Mouse (Mus musculus) right cerebral cortex, postnatal 36 days (tissue): ENCODE results near the gene Spred1.
A peak's percentile ranks its signal among the peaks of the same experiment; 100 is the strongest.

Experiments
- DNase-seq, 2 experiments: peaks; one replicate each; pipeline ENCODE4 v3.0.0; 2022; ENCODE audit warnings: low spot score in 2 of 2, mixed read lengths in 1 of 2

Gene Spred1

DNA sequence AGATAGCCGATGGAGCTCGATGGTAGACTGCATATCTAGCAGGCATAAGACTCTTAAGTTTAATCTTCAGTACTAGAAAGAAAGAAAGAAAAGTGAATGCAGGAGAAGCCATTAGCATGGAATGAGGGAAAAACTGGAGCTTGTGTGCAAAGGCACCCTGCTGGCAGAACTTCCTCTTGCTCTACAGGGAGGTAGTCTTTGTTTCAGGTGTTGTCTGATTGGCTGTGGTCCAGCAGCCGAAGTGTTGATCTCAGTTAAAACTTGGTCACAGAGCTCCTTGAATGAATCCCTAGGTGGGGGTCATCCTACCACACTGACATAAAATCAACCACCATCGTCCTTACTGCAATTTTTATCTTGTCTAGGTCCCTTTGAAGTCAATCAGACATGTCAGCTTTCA lies 55.8 kb downstream of the Spred1 start:
- no peak for DNase-seq

DNA sequence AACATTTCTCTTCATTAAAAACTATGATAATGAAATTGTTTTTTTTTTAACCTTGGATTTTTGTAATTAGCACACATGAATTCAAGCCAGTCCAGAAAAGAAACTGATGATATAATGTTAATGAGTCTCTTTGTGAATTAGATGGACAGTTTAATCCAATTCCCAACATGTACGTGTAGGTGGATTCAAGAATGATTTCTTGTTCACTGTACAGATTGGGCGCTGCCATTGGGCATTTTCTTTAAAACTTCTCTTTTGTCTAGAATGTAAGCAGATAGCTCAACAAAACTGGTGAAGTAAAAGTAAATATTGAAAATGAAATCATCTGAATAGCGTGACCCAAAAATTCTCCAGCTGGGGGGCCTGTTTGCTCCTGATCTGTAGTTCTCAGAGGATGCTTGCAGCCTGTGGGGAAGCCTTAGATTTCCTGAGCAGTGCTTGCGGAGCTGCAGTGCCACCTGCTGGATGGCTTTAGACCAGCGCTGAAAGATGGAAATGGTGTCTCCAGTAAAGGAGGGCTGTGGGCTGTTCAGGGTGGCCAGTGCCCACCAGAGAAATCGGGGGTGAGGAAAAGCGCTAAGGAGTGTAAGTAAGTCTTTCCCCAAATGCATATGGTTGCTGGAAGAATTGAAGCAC lies 59.2 kb downstream of the Spred1 start:
- peak; percentile 70 to 71 for DNase-seq

DNA sequence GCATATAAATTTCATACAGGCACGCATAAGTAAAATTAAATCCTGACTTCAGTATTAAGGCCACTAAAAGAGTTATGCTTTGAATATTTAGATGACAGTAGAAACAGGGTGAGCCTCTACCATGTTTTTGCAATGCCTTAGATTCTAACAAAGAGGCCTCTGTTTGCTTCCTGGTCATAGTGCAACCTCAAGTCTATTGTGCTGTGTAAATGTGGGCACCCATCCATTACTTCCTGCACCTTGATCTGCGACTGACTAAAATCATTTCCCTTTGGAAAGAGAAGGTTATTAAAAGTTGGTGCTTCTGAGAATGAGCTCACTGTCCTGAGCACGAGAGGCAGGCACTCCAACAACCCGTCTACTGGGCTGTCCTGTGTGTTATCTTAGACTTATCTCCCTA lies 64.4 kb downstream of the Spred1 start:
- DNase-seq, result no peak

DNA sequence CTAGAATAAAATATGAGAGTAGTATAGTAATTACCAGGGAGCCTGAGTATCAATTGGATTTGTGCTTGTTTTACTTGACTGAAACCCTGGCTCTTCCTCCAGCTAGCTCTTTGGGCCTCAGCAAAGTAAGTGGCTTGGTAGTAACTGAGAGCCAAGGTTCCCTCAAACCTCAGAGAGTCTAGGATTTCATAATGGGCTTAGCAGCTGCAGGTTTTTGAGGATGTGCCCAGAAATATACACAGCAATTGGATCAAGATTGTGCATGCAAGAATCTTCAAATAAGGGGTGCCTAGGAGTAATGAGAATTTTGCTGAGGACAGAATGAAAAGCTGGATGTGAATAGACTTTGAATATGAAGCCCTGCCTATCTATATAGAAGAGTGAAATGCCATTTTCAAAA lies 69.7 kb downstream of the Spred1 start:
- DNase-seq, result no peak

DNA sequence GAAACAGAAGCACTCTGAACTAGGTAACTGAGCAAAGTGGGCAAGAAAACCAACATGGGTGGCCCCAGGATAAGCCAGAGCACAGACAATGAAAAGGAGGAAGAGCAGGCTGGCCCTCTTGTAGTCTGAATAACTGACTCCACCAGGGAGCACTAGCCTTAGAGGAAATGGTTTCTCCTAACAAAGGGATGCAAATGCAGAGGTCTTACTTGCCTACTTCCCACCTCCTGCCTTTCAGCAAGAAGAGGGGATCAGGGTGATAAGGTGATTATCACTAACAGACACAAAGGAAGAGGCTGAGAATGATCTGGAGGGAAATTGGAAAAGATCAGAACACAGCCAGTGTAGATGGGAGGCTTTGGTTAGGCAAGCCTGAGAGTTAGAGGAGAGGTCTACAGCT lies 73.1 kb downstream of the Spred1 start:
- DNase-seq, result no peak

DNA sequence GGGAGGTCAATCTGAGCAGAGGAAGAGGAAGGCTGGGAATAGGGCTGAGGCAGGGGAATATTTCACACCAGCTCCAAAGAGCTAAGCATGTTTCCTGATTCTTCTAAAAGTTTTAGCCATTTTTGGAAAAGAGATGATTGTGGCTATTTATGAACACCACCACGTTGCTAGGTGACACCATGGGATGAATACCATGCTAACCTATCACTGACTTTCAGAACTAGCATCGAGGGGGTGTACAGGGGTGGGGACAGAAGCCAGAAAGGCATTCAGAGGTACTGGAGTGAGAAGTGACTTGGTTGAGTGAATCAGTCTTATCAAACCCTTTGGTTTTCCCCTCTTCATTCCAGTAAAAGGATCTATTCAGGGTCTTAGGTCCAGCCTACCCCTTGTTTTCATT lies 74.0 kb downstream of the Spred1 start:
- DNase-seq, result no peak

DNA sequence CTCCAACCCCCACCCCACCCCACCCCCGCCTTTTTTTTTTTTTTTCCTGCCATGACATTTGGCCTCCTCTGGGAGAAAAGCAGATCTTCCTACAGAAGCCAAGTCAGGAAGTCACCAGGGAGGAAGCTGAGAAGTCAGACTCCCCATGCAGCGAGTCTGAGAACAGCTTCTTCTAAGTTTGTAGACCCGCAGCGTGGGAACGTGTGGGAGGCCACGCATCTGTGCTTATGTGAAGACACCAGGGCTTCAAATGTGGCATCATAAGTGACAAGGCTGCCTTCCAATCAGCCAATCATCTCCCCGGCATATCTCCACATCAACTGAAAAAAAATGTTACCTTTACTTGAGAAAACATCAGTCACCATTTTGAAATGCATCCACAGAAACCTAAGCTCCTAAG lies 74.4 kb downstream of the Spred1 start:
- DNase-seq, result peak; percentile 40 to 53

DNA sequence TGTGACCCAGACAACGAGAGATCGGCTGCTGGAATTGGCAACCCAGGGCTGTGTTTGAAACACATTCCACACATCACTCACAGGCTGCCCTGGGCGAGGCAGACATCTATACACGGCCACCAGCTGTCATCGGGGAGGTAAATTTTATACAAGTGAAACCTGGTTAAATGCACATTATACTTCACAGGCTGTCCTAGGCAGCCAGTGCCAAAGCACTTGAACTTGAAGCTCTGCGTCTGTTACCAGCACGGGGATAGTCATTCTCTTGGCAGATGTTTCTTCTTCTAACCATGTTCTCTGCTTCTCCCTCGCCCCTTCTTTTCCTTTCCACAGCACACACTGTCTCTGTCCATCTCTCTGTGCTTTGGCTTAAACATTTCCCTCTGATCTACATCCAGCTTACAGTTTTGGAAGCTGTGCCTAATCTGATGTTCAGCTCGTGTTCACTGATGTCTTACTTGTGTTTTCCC lies 79.7 kb downstream of the Spred1 start:
- DNase-seq, result no peak

DNA sequence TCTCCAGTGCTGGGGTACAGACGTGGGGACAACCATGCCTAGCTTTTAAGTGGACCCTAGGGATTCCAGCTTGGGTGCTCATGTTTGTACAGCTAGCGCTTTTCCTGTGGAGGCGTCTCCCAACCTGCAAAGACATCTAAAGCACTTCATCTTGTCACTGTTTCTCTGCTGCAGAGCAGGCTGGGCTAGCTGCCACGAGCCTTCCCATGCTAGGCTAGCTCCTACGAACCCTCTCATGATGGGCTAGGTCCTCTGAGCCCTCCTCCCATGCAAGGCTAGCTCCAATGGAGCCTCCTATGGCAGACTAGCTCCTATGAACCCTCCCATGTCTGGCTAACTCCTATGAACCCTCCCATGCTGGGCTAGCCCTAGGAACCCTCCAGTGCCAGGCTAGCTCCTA lies 82.2 kb downstream of the Spred1 start:
- peak; percentile 29 to 56 for DNase-seq

DNA sequence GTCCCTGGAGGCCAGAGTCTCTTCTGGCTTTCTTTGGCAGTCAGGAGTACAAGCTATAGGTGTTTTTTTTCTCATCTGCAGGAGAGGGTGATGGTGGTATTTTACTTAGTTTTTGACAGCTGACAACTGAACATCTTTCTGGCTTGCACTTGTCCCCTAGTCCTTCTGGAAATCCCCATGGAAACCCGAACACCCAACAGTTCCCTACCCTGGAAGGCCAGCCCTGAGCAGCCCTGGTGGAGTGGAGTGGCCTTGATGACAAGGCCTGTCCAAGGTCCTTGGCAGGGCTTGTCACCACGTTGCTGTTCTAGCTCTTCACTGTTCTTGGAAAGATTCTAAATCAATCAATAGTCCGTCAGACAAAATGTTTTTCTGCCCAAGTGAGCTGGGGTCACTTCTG lies 83.4 kb downstream of the Spred1 start:
- no peak for DNase-seq

DNA sequence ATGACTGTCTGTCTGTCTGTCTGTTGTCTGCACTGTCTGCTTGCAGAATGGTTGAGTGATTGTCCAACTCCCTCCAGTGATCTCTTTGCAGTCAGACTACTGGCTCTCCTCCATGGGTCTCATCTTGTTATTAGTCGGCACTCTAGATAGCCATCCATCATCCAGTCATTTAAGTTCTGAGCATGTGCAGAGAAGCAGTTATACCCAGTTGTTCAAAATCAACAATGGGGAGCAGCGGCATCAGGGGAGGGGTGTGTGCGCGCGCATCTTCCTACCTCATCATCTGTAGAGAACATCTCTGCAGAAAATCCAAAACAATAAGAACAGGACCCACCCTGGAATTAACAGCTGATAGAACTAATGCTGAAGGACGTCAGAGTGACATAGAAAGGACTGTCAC lies 83.9 kb downstream of the Spred1 start:
- DNase-seq, result no peak

DNA sequence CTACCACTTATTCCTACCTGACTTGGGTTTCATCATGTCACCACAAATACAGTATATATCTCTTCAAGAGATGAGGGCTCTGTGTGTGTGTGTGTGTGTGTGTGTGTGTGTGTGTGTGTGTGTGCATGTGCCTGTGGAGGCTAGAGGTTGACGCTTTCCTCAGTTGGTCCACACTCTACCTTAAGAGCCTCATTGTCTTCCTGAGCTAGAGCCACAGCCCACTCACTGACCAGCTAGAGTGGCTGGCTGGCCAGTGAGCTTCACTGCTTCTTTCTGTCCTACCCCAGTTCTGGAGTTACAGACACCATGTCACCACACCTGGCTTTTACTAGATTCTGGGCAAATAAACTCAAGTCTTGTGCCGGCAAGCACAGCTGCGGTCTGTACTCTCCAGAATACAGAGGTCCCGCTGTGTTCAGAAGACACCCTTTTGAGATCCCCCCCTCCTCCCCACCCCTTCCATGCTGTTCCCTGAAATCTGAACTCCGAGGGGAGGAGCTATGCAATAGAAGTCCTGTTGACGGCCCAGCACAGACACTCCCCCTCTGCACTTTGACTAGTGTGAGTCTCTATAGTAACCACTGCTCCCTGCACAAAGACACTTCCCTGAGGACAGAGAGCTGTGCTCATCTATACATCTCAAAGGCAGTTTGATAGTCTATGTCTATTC lies 89.4 kb downstream of the Spred1 start:
- DNase-seq, result no peak

DNA sequence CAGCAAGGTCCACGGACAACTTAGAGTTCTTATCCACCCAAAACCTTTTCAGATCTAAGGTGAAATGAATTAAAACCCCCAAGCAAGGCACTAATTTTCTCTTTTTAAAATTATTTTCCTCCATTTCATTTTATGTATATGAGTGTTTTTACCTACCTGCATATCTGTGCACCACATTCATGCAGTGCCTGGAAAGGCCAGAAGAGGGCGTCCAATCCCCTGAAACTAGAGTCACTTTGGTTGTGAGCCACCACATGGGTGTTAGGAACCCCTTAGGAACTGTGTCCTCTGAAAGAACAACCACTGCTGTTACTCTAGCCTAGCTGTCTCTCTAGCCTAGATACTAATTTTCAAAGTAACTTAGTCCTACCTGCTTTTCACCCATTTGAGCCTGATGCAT lies 95.0 kb downstream of the Spred1 start:
- DNase-seq, result no peak

DNA sequence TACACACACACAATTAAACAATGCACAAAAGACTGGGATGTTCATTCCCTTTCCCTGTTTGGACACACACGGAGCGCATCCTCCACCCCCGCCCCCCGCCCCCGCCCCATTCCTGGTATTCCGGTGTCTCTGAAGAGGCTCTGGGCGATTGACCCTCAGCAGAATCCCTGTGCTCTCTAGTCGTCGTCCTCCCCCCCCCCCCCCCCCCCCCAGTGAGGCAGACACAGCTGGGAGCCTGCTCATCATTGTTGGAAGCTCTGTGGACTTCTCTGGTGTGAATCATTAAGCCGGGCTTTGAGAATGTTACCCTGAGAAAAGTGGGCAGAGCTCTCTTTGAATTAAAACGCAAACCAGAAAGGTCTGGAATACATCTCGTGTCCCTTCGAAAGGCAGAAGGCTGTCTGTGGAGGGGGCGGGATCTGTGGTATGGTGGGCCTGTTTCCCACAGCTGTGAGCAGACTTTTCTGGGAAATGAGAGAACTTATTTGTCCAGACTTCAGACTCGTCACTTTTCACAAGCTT lies 96.6 kb downstream of the Spred1 start:
- DNase-seq, result peak in 1 of 2 experiments; percentile 36

DNA sequence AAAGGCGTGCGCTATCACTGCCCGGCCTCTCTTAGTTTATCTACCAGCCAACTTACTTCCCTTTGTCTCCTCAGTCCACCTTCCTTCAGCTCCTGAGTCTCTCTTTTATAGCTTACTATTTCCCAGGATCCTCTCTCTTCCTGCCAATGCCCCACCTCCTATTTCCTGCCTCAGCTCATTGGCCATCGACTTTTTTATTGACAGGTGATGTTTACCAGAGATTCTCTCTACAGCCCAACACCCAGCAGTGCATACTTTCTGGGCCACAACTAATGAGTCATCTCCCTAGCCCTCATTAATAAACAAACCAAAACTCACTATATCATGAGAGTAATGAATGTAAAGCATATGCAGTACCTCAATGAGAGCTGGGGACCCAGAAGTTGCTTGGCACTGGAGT lies 98.4 kb downstream of the Spred1 start:
- no peak for DNase-seq

DNA sequence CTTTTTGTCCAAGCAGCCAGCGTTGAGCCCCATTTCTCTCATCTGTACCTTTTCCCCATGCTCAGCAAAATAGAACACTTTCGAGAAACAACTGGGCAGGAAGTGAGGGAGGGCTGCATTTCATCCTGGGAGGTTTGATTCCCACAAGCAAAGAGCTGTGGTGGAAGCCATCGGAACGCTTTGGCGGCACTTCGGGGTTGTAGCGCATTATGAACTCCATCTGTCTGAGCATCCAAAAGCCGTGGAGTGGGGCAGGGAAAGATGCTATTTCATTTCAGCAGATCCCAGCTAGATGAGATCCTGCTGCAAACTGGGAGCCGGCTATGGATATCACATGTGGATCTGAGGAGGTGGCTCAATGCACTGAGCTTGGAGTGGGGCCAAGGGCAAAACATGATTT lies 101.5 kb downstream of the Spred1 start:
- no peak for DNase-seq

DNA sequence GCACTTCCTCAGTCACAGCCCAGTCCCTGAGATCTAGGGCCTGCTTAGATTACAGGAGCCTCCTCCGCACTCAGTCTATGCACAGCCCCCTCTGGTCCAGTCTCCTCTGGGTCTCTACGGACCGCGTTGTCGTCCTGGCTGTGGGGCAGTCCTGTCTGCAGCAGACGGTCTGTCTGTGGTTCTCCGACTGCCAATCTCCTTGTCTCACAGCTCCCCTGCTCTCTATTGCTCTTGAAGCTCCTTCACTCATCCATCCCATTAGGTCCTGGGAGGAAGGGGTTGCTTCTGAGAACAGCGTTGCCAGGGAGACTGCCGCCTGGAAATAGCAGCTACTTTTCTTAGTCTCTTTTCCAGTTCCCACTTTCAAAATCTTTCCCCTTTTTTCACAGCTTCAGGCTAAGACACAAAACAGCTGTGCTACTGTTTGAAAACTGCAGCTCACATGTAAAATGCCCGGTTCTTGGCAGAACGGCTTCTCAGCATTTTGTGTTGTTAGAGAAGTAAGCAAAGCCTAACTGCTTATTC lies 107.5 kb downstream of the Spred1 start:
- peak; percentile 11 to 56 for DNase-seq

DNA sequence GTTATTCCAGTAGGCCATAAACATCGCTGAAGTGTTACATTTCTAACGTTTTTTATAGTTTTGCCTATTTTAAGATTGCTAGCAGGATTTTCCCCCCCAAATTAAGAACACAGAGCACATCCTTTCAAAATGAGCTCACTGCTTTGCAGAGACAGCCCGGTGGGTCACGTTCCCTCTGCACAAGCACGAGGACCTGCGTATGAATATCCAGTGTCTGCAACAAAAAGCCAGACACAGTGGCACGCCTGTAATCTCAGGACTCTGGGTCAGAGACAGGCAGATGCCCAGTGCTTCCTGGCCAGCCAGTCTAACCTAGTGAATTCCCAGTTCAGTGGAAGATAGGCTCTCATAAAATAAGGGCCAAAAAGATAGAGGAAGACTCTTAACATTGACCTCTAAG lies 109.1 kb downstream of the Spred1 start:
- DNase-seq, result peak in 1 of 2 experiments; percentile 16

DNA sequence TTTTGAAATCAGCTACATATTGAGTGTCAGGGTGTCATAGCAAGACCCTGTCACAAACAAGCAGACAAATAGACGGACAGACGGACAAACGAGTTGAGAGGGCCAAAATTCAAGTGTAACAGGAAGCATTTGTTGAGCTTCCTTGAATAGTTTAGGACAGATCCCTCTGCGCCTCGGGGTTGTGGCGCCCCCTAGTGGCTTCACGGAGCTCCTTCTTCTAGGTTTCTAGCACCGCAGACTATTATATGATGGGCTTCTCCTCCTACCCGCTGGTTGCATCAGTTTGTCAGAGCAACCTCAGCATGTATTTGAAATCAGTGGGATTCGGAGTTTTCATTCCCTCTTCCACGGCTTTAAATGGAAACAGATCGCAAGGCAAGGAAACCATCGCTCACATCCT lies 110.1 kb downstream of the Spred1 start:
- DNase-seq, result peak; percentile 67 to 70
